Mouse (Mus musculus): ENCODE results near the gene Hbq1a.
"Not testable (repeated sequence)": the region's sequence is repeated elsewhere in the genome, so short reads cannot be mapped to it uniquely, and the experiment has no call there.

Gene Hbq1a

GRCm38 (mm10) chr11:32299865-32300264 is at the start of gene Hbq1a:
Gene Hbq1a, plus strand, starts transcription at chr11:32300069.
- peak; percentile 48 to 78 for DNase-seq (ENCODE audit: inconsistent age in 2 of 2, low spot score in 1 of 2)

DNA sequence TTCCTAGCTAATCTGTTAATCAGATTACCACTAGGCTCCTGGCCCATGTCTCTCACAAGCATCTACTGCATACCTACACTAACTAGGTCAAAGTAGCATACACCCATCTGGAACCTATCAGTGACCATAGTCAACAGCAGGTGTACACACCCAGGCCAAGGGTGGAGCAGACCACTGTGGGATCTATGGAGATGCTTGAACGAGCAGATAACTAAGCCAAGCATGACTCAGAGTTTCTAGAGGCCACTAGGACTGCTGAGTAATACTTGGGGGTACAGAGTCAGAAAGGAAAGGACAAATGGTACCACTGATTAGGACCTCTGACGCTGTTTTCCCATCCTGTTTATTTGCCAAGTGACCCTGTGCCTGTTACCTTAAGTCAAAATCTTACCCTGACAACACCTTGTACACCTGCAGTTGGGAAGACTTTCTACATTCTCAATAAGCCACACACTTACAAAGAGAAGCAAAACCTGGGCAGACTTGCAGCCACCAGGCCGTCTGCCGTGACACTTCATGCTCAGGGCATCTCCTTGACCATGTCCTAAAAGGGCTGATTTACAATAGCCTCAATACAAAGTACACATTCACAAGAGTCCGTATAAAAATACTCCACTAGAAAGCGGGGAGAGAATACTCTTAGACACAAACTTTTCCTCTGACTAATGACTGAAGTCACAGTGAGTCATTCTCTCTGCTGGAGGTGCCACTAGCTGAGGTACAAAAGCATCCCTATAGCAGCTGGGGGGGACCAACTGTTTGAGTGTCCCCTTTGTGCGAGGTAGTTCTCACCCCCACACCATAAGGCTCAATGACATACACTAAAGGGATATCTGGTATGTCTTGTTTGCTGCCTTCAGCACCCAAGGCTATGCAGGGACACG is 48.7 kb upstream of the Hbq1a start:
- peak; percentile 47 to 69 for DNase-seq (ENCODE audit: inconsistent age in 2 of 2, low spot score in 1 of 2)

- no peak for DNase-seq (ENCODE audit: inconsistent age in 2 of 2, low spot score in 1 of 2)
Measured at GRCm38 (mm10) chr11:32253121-32253520, 46.7 kb upstream of the Hbq1a start.

DNA sequence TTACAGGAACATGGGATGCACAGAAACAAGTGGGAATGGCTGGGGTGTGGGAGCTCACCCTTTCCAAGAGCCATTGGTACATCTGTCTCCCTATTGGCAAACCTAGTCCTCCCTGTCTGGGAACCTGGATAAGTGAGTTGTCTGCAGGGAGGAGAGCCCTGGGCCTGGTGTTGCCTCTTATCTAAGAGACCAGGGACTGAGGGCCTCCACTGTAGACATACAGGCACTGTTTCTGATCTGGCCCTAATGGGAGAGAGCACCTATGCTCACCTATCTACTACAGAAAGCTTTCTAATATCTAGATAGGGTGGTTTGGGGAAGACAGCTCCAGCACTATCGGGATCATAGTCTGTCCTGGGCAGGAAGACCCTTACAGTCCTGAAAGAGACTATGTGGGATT is 43.7 kb upstream of the Hbq1a start:
- DNase-seq (ENCODE audit: inconsistent age in 2 of 2, low spot score in 1 of 2), result no peak

- DNase-seq (ENCODE audit: inconsistent age in 2 of 2, low spot score in 1 of 2), result no peak
Measured at GRCm38 (mm10) chr11:32256566-32256965, 43.3 kb upstream of the Hbq1a start.

DNA sequence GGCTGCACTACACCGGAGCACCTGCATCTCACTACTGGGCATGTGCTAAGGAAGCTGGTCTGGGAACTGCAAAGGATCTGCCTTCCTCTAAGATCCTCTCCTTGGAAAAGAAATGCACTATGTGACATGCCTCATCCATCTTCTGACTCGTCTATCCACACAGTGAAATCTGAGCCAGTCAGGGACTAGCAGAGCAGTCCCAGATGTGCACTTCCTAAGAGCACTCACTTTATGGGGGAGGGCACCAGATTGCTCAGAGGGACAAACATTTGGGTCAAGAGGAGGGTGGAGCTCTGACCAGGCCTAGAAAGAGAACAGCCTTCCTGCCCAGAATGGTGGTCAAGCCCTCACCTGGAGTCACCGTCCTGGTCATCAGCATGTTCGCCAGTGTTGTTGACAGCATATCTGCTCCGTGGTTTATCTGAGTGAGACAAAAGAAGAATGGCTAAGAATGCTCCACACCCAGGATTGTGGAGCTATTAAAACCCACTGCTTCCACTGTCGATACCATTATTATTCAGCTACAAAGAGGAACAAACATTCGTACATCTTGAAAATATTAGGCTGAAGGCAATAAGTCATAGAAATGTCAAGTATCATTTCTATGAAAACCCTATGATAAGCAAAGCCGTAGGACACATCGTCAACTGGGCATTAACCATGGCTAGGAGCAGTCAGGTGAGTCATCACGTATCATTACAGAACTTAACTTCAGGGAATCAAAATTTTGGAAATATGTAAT is 37.0 kb upstream of the Hbq1a start:
- peak in 1 of 2 experiments; percentile 65 for DNase-seq (ENCODE audit: inconsistent age in 2 of 2, low spot score in 1 of 2)

- no peak for DNase-seq (ENCODE audit: inconsistent age in 2 of 2, low spot score in 1 of 2)
Measured at GRCm38 (mm10) chr11:32265117-32265738, 34.6 kb upstream of the Hbq1a start.

DNA sequence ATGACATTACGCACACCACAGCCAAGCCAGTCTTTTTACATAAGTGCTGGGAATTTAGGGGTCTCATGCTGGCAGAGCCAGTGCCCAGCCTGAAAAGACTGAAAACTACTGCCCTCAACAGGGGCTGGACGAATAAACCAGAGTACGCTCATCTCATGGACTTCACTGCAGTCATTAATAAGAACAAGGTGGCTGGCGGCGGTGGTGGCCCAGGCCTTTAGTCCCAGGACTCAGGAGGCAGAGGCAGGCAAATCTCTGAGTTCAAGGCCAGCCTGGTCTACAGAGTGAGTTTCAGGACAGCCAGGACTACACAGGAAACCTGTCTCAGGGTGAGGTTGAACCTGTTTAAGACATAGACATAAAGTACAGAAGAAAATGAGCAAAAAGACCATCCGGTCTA is 33.7 kb upstream of the Hbq1a start:
- no peak for DNase-seq (ENCODE audit: inconsistent age in 2 of 2, low spot score in 1 of 2)

DNA sequence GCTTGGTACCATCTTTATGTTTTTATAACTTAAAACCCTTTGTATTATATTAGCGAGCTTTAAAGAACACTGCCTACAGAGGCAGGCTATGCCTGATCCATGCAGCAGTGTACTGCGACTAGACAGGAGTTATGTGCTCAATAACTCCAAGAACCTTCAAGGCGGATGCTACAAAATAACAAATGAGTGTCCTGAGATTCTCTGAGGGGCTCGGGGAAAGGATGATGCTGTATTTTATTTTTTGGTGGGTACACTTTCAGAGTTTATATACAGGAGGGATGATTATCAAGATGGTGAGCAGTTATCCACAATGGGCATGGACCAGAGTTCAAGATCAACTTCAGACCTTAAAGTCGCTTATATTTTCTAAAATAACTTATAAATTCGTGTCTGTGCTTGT is 33.1 kb upstream of the Hbq1a start:
- no peak for DNase-seq (ENCODE audit: inconsistent age in 2 of 2, low spot score in 1 of 2)

GRCm38 (mm10) chr11:32267188-32267884 is 32.5 kb upstream of the Hbq1a start, which contains the start of gene Nprl3:
Gene Nprl3, minus strand, starts transcription at chr11:32267707.
- DNase-seq (ENCODE audit: inconsistent age in 2 of 2, low spot score in 1 of 2), result peak; percentile 97 to 98

- no peak for DNase-seq (ENCODE audit: inconsistent age in 2 of 2, low spot score in 1 of 2)
Measured at GRCm38 (mm10) chr11:32267964-32268363, 31.9 kb upstream of the Hbq1a start.

- no peak for DNase-seq (ENCODE audit: inconsistent age in 2 of 2, low spot score in 1 of 2)
Measured at GRCm38 (mm10) chr11:32268952-32269351, 30.9 kb upstream of the Hbq1a start.

DNA sequence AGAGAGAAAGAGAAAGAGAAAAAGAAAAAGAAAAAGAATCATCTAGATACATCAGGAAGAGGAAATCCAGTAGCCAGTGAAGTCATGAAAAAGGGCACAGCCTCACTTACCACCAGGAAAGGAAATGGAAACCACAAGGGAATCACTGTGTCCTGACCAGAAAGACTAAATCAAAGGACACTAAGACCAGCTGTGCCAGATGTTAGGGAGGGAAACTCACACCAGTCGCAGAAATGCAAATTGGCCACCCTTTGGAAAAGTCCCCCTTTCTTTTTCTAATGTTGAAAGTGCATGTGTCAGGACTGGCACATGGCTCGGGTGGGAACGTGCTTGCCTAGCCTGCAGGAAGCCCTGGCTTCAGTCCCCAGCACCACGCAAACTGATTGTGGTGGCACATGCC is 28.7 kb upstream of the Hbq1a start:
- DNase-seq (ENCODE audit: inconsistent age in 2 of 2, low spot score in 1 of 2), result no peak

GRCm38 (mm10) chr11:32276347-32276746 is 23.5 kb upstream of the Hbq1a start, which contains the start of gene Hba-x:
Gene Hba-x, plus strand, starts transcription at chr11:32276400.
- DNase-seq (ENCODE audit: inconsistent age in 2 of 2, low spot score in 1 of 2), result no peak

DNA sequence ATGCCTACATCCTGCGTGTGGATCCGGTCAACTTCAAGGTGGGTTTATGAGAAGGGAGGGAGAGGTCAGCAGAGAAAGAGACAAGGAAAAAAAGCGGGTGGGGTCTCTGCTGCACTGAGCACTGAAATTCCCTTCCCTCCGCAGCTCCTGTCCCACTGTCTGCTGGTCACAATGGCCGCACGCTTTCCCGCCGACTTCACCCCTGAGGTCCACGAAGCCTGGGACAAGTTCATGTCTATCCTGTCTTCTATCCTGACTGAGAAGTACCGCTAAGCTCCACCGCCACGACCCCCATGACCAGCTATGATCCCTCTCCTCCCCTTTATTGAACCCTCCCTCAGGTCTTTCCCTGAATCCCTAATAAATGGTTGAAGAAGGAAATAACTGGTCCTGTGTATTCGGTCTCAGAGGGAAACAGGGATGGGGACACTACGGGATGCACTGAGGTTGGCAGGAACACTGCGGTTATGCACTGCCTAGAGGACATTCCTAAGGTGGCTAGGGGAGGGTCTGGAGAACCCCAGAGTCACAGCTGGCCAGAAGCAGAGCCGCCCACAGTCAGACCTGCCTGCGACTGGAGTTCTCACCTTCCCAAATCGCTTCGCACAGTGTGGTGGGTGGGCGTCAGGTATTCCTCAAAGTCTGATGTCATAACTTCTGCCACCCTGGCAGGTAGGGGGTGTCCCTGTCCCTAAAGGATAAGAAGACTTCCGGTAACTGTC is 22.0 kb upstream of the Hbq1a start:
- DNase-seq (ENCODE audit: inconsistent age in 2 of 2, low spot score in 1 of 2), result no peak

DNA sequence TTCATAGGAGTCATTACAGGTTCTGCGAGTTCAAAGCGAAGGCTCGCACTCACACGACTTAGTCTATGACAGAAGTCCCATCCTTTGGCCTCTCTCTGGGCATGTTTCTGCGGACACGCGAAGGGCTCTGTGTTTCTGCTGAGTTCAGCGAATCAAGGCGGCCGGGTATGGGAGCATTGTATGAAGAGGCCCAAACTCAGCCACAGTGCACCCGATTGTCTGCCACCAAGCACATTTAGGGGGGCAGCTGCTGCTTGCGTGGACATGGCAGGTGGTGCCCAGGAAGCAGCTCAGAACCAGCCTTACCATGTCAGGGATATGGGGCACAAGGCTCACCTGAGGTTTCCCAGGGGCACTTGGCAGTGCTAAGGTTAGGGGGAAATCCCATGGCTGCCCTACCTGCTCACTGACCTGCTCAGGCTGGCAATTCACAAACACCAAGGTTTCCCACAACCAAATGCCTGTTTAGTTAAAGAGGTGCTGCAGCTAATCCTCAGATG is 21.4 kb upstream of the Hbq1a start:
- DNase-seq (ENCODE audit: inconsistent age in 2 of 2, low spot score in 1 of 2), result no peak

DNA sequence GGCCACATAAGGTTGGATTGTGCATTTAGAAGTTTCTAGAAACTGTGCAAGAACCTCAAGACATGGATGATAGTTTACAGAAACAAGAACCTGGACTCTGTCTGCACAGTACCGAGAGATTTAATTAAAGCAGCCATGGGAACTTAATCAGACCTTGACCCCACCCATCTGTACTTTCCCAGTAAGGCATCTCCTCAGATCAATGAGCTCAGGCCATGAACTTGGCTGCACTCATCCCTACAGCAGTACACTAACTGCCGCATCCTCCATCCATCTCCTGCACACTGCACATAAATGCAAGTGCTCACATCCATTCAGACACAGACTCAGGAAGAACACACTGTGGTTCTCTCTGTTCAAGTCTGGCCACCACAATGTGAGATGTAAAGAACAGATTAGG is 19.2 kb upstream of the Hbq1a start:
- DNase-seq (ENCODE audit: inconsistent age in 2 of 2, low spot score in 1 of 2), result no peak

DNA sequence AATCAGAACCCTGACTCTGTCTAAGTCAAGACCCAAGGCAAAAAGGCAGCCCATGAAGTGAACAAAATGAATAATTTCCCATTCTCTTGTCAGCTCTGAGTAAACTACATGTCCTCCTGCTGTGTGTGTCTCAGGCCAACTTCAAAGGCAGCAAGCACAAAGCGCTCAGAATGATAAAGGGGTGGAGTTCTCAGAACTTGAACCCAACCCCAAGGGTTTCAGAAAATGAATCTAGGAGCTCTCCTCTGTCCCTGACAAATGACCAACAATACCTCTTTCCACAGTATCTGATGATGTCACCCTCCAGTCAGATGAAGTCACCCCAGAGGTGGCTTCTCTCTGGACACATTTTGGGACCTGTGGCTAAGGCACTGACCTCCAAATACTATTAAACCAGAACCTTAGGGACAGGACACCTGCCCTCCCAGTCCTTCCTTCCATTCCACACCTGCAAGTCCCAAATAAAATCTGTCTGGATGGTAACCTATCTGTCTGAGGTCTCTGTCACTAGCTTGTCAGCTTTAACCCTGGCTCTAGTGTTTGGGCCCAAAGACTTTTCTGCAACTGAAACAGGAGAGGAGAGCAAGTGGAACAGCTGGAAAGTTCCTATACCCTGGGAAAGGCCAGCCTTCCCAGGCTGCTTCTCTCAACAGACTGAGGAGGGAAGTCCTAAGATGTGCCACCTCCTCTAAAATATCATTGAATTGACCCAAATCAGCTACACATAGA is 18.3 kb upstream of the Hbq1a start:
- DNase-seq (ENCODE audit: inconsistent age in 2 of 2, low spot score in 1 of 2), result peak in 1 of 2 experiments; percentile 38

DNA sequence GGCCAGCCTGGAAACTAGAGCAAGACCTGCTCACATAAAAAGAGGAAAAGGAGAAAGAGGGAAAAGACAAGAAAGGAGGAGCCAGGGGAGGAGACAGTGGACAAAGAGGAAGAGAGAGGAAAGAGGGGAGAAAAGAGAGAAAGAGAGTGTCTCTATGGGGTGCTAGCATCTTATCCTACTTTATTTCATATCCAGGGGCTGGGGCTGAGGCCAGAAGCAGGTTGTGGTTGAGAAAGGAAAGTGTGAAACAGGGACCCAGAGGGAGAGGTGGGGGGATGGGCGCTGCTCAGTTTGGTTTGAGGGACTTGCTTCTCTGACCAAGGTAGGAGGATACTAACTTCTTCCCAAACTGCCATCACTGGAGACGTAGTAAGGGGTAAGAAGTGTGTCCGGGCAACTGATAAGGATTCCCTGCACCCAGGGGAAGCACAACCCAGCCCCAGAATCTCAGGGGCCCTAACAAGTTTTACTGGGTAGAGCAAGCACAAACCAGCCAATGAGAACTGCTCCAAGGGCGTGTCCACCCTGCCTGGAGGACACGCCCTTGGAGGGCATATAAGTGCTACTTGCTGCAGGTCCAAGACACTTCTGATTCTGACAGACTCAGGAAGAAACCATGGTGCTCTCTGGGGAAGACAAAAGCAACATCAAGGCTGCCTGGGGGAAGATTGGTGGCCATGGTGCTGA is 16.6 kb upstream of the Hbq1a start, which contains the start of gene Hba-a1:
Gene Hba-a1, plus strand, starts transcription at position 421 of the 687 bp plus-strand sequence.
- DNase-seq (ENCODE audit: inconsistent age in 2 of 2, low spot score in 1 of 2), result not testable (repeated sequence)
